Mouse (Mus musculus): ENCODE measurements around the gene Pxmp4. TPM values are rescaled to one million over a fixed set of nuclear protein-coding genes. Genes with fewer than 3 reads are reported as not detected.

Pxmp4 gene
- polyA plus RNA-seq, 1 experiment = 11.8 TPM

- Histone ChIP-seq H3K4me1 (ENCODE audit: control insufficient read depth, insufficient read depth, low read length) (no peaks in the 10 kb centered on the region), H3K4me3 (ENCODE audit: insufficient read depth, low read length) (no peak overlapping the region), H3K27ac (ENCODE audit: insufficient read depth, low read length) (no peak overlapping the region)
- TF ChIP-seq POLR2A (IDR thresholded peaks at IDR 0.05; ENCODE audit: low read depth, low read length) (no peak), CTCF (IDR thresholded peaks at IDR 0.05; ENCODE audit: borderline replicate concordance, insufficient read depth, low read length) (no peak)
These were observed 11.5 kb upstream of the Pxmp4 start for GRCm38 (mm10) chr2:154614841-154615576.

- peak within 1 kb of the TSS; percentile 86 for H3K27ac ChIP-seq (ENCODE audit: insufficient read depth, low read length)
- H3K4me3 ChIP-seq (ENCODE audit: insufficient read depth, low read length) = peak within 1 kb of the TSS; percentile 55
- no peaks in the 10 kb centered on the region for H3K4me1 ChIP-seq (ENCODE audit: control insufficient read depth, insufficient read depth, low read length)
- TF ChIP-seq CTCF (IDR thresholded peaks at IDR 0.05; ENCODE audit: borderline replicate concordance, insufficient read depth, low read length) (peak; percentile 26), POLR2A (IDR thresholded peaks at IDR 0.05; ENCODE audit: low read depth, low read length) (peak; percentile 82)
These were observed 9.9 kb upstream of the Pxmp4 start, which contains the start of the genes Zfp341 and 4930519P11Rik for GRCm38 (mm10) chr2:154613118-154614115. Gene Zfp341, plus strand, starts transcription at chr2:154613297. Gene 4930519P11Rik, minus strand, starts transcription at chr2:154613437.

GRCm38 (mm10) chr2:154609050-154609767, 5.7 kb upstream of the Pxmp4 start:
- no peak overlapping the region for H3K4me3 ChIP-seq (ENCODE audit: insufficient read depth, low read length)
- no peak overlapping the region for H3K27ac ChIP-seq (ENCODE audit: insufficient read depth, low read length)
- no peaks in the 10 kb centered on the region for H3K4me1 ChIP-seq (ENCODE audit: control insufficient read depth, insufficient read depth, low read length)
- TF ChIP-seq POLR2A (IDR thresholded peaks at IDR 0.05; ENCODE audit: low read depth, low read length) = no peak
- no peak for TF ChIP-seq CTCF (IDR thresholded peaks at IDR 0.05; ENCODE audit: borderline replicate concordance, insufficient read depth, low read length)

GRCm38 (mm10) chr2:154606965-154607364, 3.5 kb upstream of the Pxmp4 start:
- Histone ChIP-seq H3K4me1 (ENCODE audit: control insufficient read depth, insufficient read depth, low read length) (no peaks in the 10 kb centered on the region), H3K4me3 (ENCODE audit: insufficient read depth, low read length) (no peak overlapping the region), H3K27ac (ENCODE audit: insufficient read depth, low read length) (no peak overlapping the region)
- TF ChIP-seq POLR2A (IDR thresholded peaks at IDR 0.05; ENCODE audit: low read depth, low read length) = no peak
- no peak for TF ChIP-seq CTCF (IDR thresholded peaks at IDR 0.05; ENCODE audit: borderline replicate concordance, insufficient read depth, low read length)

GRCm38 (mm10) chr2:154604156-154604555, 648 bp upstream of the Pxmp4 start:
- TF ChIP-seq CTCF (IDR thresholded peaks at IDR 0.05; ENCODE audit: borderline replicate concordance, insufficient read depth, low read length) = no peak
- no peak for TF ChIP-seq POLR2A (IDR thresholded peaks at IDR 0.05; ENCODE audit: low read depth, low read length)
- peak overlapping the region; percentile 48 for H3K4me3 ChIP-seq (ENCODE audit: insufficient read depth, low read length)
- no peaks in the 10 kb centered on the region for H3K4me1 ChIP-seq (ENCODE audit: control insufficient read depth, insufficient read depth, low read length)
- no peak overlapping the region for H3K27ac ChIP-seq (ENCODE audit: insufficient read depth, low read length)

GRCm38 (mm10) chr2:154603007-154603637, 386 bp downstream of the Pxmp4 start:
- H3K4me1 ChIP-seq (ENCODE audit: control insufficient read depth, insufficient read depth, low read length) = no peaks in the 10 kb centered on the region
- H3K27ac ChIP-seq (ENCODE audit: insufficient read depth, low read length) = no peak overlapping the region
- H3K4me3 ChIP-seq (ENCODE audit: insufficient read depth, low read length) = peak overlapping the region; percentile 81
- 0 out of 2 replicates have a peak, but pooled peaks have one; percentile 67 for TF ChIP-seq POLR2A (IDR thresholded peaks at IDR 0.05; ENCODE audit: low read depth, low read length)
- TF ChIP-seq CTCF (IDR thresholded peaks at IDR 0.05; ENCODE audit: borderline replicate concordance, insufficient read depth, low read length) = no peak

GRCm38 (mm10) chr2:154601324-154601723, 2.2 kb downstream of the Pxmp4 start:
- Histone ChIP-seq H3K27ac (ENCODE audit: insufficient read depth, low read length) (no peak overlapping the region), H3K4me1 (ENCODE audit: control insufficient read depth, insufficient read depth, low read length) (no peaks in the 10 kb centered on the region), H3K4me3 (ENCODE audit: insufficient read depth, low read length) (no peak overlapping the region)
- TF ChIP-seq CTCF (IDR thresholded peaks at IDR 0.05; ENCODE audit: borderline replicate concordance, insufficient read depth, low read length) (no peak), POLR2A (IDR thresholded peaks at IDR 0.05; ENCODE audit: low read depth, low read length) (no peak)

- Histone ChIP-seq H3K4me3 (ENCODE audit: insufficient read depth, low read length) (no peak overlapping the region), H3K4me1 (ENCODE audit: control insufficient read depth, insufficient read depth, low read length) (no peaks in the 10 kb centered on the region), H3K27ac (ENCODE audit: insufficient read depth, low read length) (no peak overlapping the region)
- no peak for TF ChIP-seq CTCF (IDR thresholded peaks at IDR 0.05; ENCODE audit: borderline replicate concordance, insufficient read depth, low read length)
- no peak for TF ChIP-seq POLR2A (IDR thresholded peaks at IDR 0.05; ENCODE audit: low read depth, low read length)
These were observed 2.9 kb downstream of the Pxmp4 start for GRCm38 (mm10) chr2:154600586-154600985.

GRCm38 (mm10) chr2:154597399-154597798, 6.1 kb downstream of the Pxmp4 start:
- Histone ChIP-seq H3K4me3 (ENCODE audit: insufficient read depth, low read length) (no peak overlapping the region), H3K4me1 (ENCODE audit: control insufficient read depth, insufficient read depth, low read length) (no peaks in the 10 kb centered on the region), H3K27ac (ENCODE audit: insufficient read depth, low read length) (no peak overlapping the region)
- TF ChIP-seq CTCF (IDR thresholded peaks at IDR 0.05; ENCODE audit: borderline replicate concordance, insufficient read depth, low read length) (no peak), POLR2A (IDR thresholded peaks at IDR 0.05; ENCODE audit: low read depth, low read length) (no peak)

Data from embryonic fibroblast, embryonic 13.5 days (primary cell).